Mouse (Mus musculus) embryonic facial prominence, embryonic 14.5 days (tissue): ENCODE results near the gene Cacng2. TPM values are rescaled to one million over a fixed set of nuclear protein-coding genes. Genes with fewer than 3 reads are reported as not detected.
A peak's percentile ranks its signal among the peaks of the same experiment; 100 is the strongest.

ENCODE experiments used
- ATAC-seq: fragments of 200-750 bp; cut with Nextera tagmentation; 2 replicates; pipeline ENCODE4 v1.8.0; 2017; ENCODE audit warnings: low read depth, moderate number of reproducible peaks, moderate TSS enrichment
- DNase-seq: peaks from one replicate; pipeline ENCODE4 v3.0.0-alpha.2; 2015; ENCODE audit warnings: low spot score
- H3K27ac ChIP-seq: fragments of 300-500 bp; sonication (generic); replicated peaks from 2 replicates; pipeline ENCODE4 v1.5.1; 2014; ENCODE audit warnings: low read depth, mild to moderate bottlenecking, low read length, moderate library complexity
- H3K27me3 ChIP-seq: fragments of 300-500 bp; sonication (generic); replicated peaks from 2 replicates; pipeline ENCODE4 v1.6.1; 2014; ENCODE audit warnings: low read length; ENCODE audit not compliant: control insufficient read depth, insufficient read depth
- H3K36me3 ChIP-seq: fragments of 300-500 bp; sonication (generic); 2 replicates; pipeline ENCODE4 v1.6.1; 2014; ENCODE audit warnings: low read length, mixed read lengths; ENCODE audit not compliant: control insufficient read depth, insufficient read depth
- H3K4me1 ChIP-seq: fragments of 300-500 bp; sonication (generic); 2 replicates; pipeline ENCODE4 v1.6.1; 2014; ENCODE audit warnings: antibody characterized with exemption, low read length; ENCODE audit not compliant: control insufficient read depth, insufficient read depth
- H3K4me2 ChIP-seq: fragments of 300-500 bp; sonication (generic); 2 replicates; pipeline ENCODE4 v1.6.1; 2014; ENCODE audit warnings: low read depth, mild to moderate bottlenecking, low read length, moderate library complexity, mixed read lengths
- H3K4me3 ChIP-seq: fragments of 300-500 bp; sonication (generic); 2 replicates; pipeline ENCODE4 v1.5.1; 2014; ENCODE audit warnings: low read depth, mild to moderate bottlenecking, low read length
- H3K9ac ChIP-seq: fragments of 300-500 bp; sonication (generic); 2 replicates; pipeline ENCODE4 v1.6.1; 2014; ENCODE audit warnings: low read depth, mild to moderate bottlenecking, low read length, moderate library complexity, mixed read lengths
- H3K9me3 ChIP-seq: fragments of 300-500 bp; sonication (generic); 2 replicates; pipeline ENCODE4 v1.6.1; 2016; ENCODE audit warnings: low read length; ENCODE audit not compliant: control insufficient read depth
- WGBS: fragments of 180-500 bp; shearing (Covaris S2); extraction: QIAGEN DNeasy Blood & Tissue Kit; methylation state at CpG from one replicate; pipeline ENCODE4 v1.1.7; 2014; 5-methylcytosine and 5-hydroxymethylcytosine counted together
- polyA plus RNA-seq: library from polyadenylated mRNA; unstranded; fragments of >200 nt; fragmentation: Nextera tagmentation; extraction: Ambion mirVana; gene quantifications from 2 replicates; pipeline ENCODE4 v1.2.1, GENCODE M21; 2014

Cacng2 gene
- polyA plus RNA-seq, 1 experiment from 2014 or later: 0.13 TPM

DNA sequence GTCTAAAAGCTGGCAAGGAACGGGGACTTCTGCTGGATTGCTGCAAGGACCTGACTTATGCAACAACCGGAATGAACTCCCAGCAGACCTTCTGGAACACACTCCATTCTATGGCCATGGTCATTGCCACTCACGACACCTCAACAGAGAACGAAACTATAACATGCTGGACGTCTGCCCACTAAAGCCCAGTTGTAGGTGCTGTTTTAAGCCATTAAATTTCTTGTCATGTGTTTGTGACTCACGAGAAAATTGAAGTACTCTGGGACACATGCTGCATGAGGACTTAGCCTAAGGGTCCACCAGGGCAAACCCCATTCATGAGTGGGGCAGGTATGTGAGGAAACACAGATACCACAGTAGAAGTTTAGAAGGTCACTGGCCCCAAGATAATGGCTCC lies 159.1 kb downstream of the Cacng2 start:
- DNase-seq (no peak), ATAC-seq (no peak)
- H3K27me3 ChIP-seq: peaks cover 8% of the 10 kb centered on the region; the same call in 1 of the 2 replicates
- H3K9me3 ChIP-seq: no peaks in the 10 kb centered on the region
- WGBS: 91% methylated on average over 6 of the region's 6 CpGs
- peaks cover 73% of the 10 kb centered on the region for H3K36me3 ChIP-seq
- no peak overlapping the region for H3K4me3 ChIP-seq
- no peak overlapping the region for H3K4me2 ChIP-seq
- peaks cover 16% of the 10 kb centered on the region for H3K4me1 ChIP-seq
- no peak overlapping the region for H3K9ac ChIP-seq
- H3K27ac ChIP-seq: no peak overlapping the region

DNA sequence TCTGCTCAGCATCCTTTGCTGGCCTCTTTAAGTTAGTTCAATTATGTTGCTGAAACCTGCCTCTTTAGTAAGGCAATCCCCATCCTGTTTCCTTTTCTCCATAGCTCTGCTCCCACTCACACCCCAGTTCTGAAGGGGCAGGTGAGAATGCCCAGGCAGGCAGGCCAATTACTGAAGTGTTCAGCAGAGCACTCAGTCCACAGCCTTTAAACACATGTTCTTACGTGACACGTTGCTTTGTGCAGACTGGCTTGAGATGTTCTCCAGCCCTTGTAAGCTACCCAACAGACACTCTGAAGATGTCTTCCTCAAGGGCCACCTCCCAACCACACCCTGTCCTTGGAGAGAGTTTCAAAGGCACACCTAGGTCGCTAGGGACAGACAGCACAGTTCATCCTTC lies 161.8 kb downstream of the Cacng2 start:
- no peak overlapping the region for H3K27ac ChIP-seq
- no peak overlapping the region for H3K4me3 ChIP-seq
- DNase-seq: no peak
- H3K9ac ChIP-seq: no peak overlapping the region
- no peak for ATAC-seq
- H3K9me3 ChIP-seq: no peaks in the 10 kb centered on the region
- H3K4me2 ChIP-seq: no peak overlapping the region
- H3K27me3 ChIP-seq: peaks cover 13% of the 10 kb centered on the region; the same call in 1 of the 2 replicates
- 62% methylated on average over 3 of the region's 3 CpGs for WGBS
- H3K4me1 ChIP-seq: peaks cover 16% of the 10 kb centered on the region
- H3K36me3 ChIP-seq: peaks cover 47% of the 10 kb centered on the region

DNA sequence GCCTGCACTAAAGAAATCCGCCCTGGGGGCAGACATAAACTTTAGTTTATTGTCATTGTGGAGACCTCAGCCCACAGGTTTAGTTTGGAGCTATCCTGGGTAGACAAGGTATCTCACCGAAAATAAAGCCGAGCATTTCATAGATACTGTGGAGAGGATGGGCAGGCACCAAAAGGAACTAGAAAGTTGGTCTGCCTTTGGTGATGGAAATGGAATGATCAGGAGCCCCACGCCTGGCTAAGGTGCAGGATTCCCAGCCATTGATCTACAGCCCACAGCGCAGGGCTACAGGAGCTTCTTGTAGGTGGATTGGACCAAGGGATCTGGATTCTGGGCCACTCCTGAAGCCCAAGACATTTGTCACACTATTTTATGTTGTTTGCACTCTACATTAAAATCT lies 162.2 kb downstream of the Cacng2 start:
- no peak overlapping the region for H3K4me2 ChIP-seq
- peaks cover 47% of the 10 kb centered on the region for H3K36me3 ChIP-seq
- H3K9me3 ChIP-seq: no peaks in the 10 kb centered on the region
- 46% methylated on average over 5 of the region's 5 CpGs for WGBS
- H3K4me1 ChIP-seq: peaks cover 16% of the 10 kb centered on the region
- no peak overlapping the region for H3K4me3 ChIP-seq
- 0 out of 2 replicates have a peak overlapping the region, but pooled peaks have one; percentile 19 for H3K9ac ChIP-seq
- H3K27me3 ChIP-seq: peaks cover 13% of the 10 kb centered on the region; the same call in 1 of the 2 replicates
- ATAC-seq (no peak), DNase-seq (no peak)
- no peak overlapping the region for H3K27ac ChIP-seq

DNA sequence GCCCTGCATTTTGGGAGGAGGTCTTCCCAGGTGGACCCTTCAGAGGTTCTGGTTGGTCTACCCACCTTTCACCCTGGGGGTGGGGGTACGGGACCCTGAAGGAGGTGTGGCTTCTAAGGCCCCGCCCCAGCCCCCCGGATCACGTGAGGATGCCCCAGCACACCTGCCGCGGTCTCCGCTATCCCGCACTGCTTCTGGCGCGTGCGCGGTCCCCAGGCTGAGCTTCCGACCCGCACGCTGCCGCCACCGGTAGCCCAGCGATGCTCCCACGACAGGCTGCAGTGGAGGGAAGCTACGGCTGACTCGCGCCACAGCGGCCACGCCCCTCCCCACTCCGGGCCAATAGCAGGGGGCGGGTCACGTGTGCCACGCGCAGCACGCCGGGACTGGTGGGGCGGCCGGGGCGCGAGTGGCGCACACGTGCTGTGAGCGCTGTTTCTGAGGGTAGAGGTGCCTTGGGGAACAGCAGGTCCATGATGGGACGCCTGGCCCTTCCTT lies 163.4 kb downstream of the Cacng2 start, which contains the start of gene Foxred2:
TSS of gene Foxred2 (minus strand) at position 319 of the 498 bp plus-strand sequence.
- Histone ChIP-seq H3K27ac (no peak within 1 kb of the TSS), H3K27me3 (peaks cover 13% of the 10 kb centered on the region; the same call in 1 of the 2 replicates), H3K4me1 (peaks cover 16% of the 10 kb centered on the region), H3K4me3 (peak within 1 kb of the TSS; percentile 57), H3K9ac (peak within 1 kb of the TSS; percentile 65), H3K36me3 (peaks cover 37% of the 10 kb centered on the region), H3K4me2 (peak within 1 kb of the TSS; percentile 84), H3K9me3 (no peaks in the 10 kb centered on the region)
- ATAC-seq (peak; percentile 95), DNase-seq (peak; percentile 89)
- 0% methylated on average over 31 of the region's 39 CpGs for WGBS

DNA sequence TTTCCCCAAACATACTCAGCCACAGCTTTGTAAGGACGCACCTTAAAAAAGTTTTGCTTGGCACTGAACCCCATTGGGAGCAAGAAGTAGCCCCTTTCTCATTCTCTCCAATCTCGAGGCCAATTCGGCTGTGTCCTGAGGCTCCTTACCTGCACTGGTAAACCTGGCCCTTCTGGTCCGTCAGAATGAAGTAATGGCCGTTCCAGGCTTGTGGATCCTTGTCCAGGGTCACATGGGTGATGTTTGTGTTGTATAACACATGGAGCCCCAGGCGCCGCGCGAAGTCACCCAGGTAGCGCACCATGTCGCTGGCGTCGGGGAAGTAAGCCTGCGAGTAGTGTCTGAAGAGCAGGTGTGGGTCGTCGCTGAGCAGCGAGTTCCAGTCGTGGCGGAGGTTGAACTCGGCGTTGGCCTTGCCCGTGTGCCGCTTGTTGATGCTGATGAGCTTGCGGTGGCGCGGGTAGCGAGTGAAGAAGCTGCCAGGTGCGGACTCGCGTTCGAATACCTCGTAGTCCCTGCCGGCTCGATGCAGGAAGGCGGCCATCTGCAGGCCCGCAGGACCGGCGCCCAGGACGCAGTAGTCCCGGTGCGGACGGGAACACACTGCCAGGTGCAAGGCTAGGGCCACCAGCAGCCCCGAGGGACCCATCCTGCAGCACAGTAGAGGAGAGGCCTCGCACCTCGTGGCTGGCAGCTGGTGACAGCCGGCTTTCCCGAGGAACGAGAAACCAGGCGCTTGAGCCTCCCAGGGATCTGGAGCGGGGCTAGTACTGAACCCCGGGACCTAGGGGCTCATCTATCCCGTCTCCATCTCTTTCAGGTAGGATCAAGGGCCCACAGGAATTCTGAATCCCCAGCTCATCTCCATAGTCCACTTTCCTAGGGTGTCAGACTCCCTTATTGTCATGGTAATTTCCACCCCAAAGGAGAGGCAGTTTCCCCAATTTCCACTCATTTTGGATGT lies 164.1 kb downstream of the Cacng2 start:
- H3K9ac ChIP-seq: peak overlapping the region; percentile 65
- DNase-seq (peak; percentile 15), ATAC-seq (peak; percentile 15)
- peaks cover 13% of the 10 kb centered on the region; the same call in 1 of the 2 replicates for H3K27me3 ChIP-seq
- H3K4me3 ChIP-seq: peak overlapping the region; percentile 57
- H3K4me1 ChIP-seq: peaks cover 16% of the 10 kb centered on the region
- no peaks in the 10 kb centered on the region for H3K9me3 ChIP-seq
- H3K4me2 ChIP-seq: peak overlapping the region; percentile 84
- peaks cover 30% of the 10 kb centered on the region for H3K36me3 ChIP-seq
- 7% methylated on average over 42 of the region's 52 CpGs for WGBS
- H3K27ac ChIP-seq: no peak overlapping the region

DNA sequence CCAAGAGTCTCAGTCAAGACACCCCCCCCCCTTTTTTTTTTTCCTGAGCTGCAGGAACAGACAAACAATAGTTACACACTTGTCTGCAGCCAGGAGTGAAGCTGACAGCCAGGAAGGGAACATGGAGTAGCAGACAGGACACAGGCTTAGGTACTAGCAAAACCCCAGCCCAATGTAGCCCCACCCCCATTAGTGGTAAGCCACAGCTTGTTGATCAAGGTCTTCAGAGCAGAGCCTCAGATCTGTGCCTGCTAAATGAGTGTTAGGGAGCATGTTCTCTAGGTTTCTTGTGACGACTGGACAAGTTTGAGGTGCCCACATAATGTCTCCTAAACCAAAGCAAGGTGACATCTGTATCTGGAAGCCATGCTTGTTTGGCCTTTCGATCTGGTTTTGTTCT lies 165.5 kb downstream of the Cacng2 start:
- DNase-seq: no peak
- ATAC-seq: no peak
- H3K9me3 ChIP-seq: no peaks in the 10 kb centered on the region

DNA sequence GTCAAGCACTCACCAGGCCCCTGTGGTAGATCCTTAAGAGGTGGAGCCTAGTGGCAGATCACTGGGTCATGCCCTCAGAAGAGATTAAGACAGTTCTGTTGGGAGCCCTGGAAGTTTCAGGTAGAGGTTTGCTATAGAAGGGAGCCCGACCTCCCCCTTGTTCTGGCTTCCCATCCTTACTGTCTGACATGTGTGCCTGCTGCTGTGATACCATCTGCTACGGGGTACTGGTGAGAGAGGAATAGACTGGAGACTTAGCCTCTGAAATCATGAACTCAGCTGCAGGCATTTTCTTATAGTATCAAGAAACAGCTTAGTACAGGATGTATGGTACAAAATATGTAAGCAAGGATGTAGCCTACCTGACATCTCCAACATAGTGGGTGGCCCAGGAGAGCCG lies 166.9 kb downstream of the Cacng2 start:
- H3K4me1 ChIP-seq: peaks cover 16% of the 10 kb centered on the region
- 0 out of 2 replicates have a peak, but pooled peaks cover 15% of the 10 kb centered on the region for H3K36me3 ChIP-seq
- peaks cover 13% of the 10 kb centered on the region; the same call in 1 of the 2 replicates for H3K27me3 ChIP-seq
- ATAC-seq: no peak
- no peaks in the 10 kb centered on the region for H3K9me3 ChIP-seq
- H3K9ac ChIP-seq: no peak overlapping the region
- no peak overlapping the region for H3K4me3 ChIP-seq
- no peak for DNase-seq
- WGBS: 98% methylated on average over 3 of the region's 3 CpGs
- H3K4me2 ChIP-seq: no peak overlapping the region
- H3K27ac ChIP-seq: no peak overlapping the region

More for the DNA sequence above, 165.5 kb downstream of the Cacng2 start:
- Histone ChIP-seq H3K27me3 (peaks cover 13% of the 10 kb centered on the region; the same call in 1 of the 2 replicates), H3K4me3 (no peak overlapping the region), H3K4me2 (no peak overlapping the region), H3K36me3 (peaks cover 20% of the 10 kb centered on the region), H3K4me1 (peaks cover 16% of the 10 kb centered on the region), H3K27ac (no peak overlapping the region), H3K9ac (no peak overlapping the region)
- 85% methylated on average over 2 of the region's 2 CpGs for WGBS

DNA sequence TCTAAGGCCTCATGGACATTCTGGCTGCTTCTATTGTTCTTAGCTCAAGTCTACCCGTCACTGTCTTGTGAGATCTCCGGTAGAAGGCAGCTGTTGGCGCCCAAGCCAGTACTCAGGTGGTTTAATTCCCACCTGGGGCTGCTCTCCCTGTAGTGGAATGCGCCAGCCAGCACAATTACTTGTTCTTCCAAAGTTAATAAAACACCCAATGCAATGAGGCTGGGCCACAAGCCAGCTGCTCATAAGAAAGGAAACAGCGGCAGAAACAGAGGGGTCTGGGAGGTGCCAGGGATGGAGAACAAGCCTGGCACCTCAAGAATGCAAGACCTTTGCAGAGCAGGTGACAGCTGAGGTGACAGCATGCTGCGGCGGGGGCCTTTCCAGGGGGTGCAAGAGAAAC lies 170.8 kb downstream of the Cacng2 start:
- Histone ChIP-seq H3K4me3 (no peak overlapping the region), H3K9me3 (no peaks in the 10 kb centered on the region), H3K36me3 (peaks cover 28% of the 10 kb centered on the region), H3K9ac (no peak overlapping the region), H3K27me3 (no peaks in the 10 kb centered on the region), H3K4me1 (no peaks in the 10 kb centered on the region), H3K4me2 (no peak overlapping the region), H3K27ac (no peak overlapping the region)
- DNase-seq: no peak
- no peak for ATAC-seq
- WGBS: 88% methylated on average over 7 of the region's 7 CpGs
